Mouse (Mus musculus) kidney, embryonic 15.5 days (tissue): ENCODE measurements at regions not wholly inside any gene's neighbourhood (a gene's known extent, or its start where the extent isn't known, plus 50 kb on each side); places are given as distances from the start of the nearest gene placed in this dataset.

Experiments
- ATAC-seq: fragments of 200-750 bp; cut with Nextera tagmentation; replicated peaks from 2 replicates; pipeline ENCODE4 v1.8.0; 2017; ENCODE audit warnings: moderate TSS enrichment; ENCODE audit not compliant: low FRiP score
- H3K27ac ChIP-seq: fragments of 300-500 bp; sonication (generic); 2 replicates; pipeline ENCODE4 v1.5.1; 2015; ENCODE audit warnings: mild to moderate bottlenecking, inconsistent platforms
- H3K27me3 ChIP-seq: fragments of 300-500 bp; sonication (generic); 2 replicates; pipeline ENCODE4 v1.6.1; 2015; ENCODE audit warnings: inconsistent platforms
- H3K36me3 ChIP-seq: fragments of 300-500 bp; sonication (generic); 2 replicates; pipeline ENCODE4 v1.6.1; 2015; ENCODE audit warnings: inconsistent platforms
- H3K4me1 ChIP-seq: fragments of 300-500 bp; sonication (generic); 2 replicates; pipeline ENCODE4 v1.6.1; 2015; ENCODE audit warnings: inconsistent platforms
- H3K4me2 ChIP-seq: fragments of 300-500 bp; sonication (generic); 2 replicates; pipeline ENCODE4 v1.6.1; 2015; ENCODE audit warnings: moderate library complexity, mild to moderate bottlenecking, inconsistent platforms
- H3K4me3 ChIP-seq: fragments of 300-500 bp; sonication (generic); replicated peaks from 2 replicates; pipeline ENCODE4 v1.5.1; 2015; ENCODE audit warnings: mild to moderate bottlenecking, inconsistent platforms
- H3K9ac ChIP-seq: fragments of 300-500 bp; sonication (generic); 2 replicates; pipeline ENCODE4 v1.6.1; 2015; ENCODE audit warnings: mild to moderate bottlenecking, inconsistent platforms
- H3K9me3 ChIP-seq: fragments of 300-500 bp; sonication (generic); replicated peaks from 2 replicates; pipeline ENCODE4 v1.6.1; 2016; ENCODE audit warnings: inconsistent platforms
- WGBS: fragments of 180-500 bp; shearing (Covaris S2); methylation state at CpG from one replicate; pipeline ENCODE4 v1.1.7; 2015; ENCODE audit warnings: mixed read lengths; 5-methylcytosine and 5-hydroxymethylcytosine counted together

DNA sequence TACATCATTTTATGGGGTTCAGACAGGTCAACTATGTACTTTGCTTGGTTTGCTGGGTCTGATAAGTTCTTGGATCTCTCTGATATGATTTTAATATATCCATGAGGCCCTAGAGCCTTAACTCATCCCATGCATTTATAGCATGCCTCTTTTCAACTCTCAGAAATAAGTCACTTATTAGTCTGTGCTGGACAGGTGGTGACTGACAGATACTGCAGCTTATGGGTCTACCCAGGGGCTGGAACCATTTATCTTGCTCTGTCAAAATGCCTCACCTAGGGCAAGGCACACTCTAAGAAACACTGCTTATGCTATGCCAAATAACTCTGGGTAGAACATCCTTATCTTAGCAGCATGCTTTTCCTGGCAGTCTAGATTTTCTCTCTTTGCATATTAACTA, 225.6 kb downstream of the Mbnl1 start:
- Histone ChIP-seq H3K36me3 (no peaks in the 10 kb centered on the region), H3K9me3 (no peaks in the 10 kb centered on the region), H3K4me2 (no peak overlapping the region), H3K4me3 (no peak overlapping the region), H3K4me1 (no peaks in the 10 kb centered on the region), H3K9ac (no peak overlapping the region), H3K27ac (no peak overlapping the region), H3K27me3 (no peaks in the 10 kb centered on the region)
- ATAC-seq: no peak

- WGBS: 80% methylated on average over 4 of the region's 4 CpGs
- Histone ChIP-seq H3K27ac (no peak overlapping the region), H3K9me3 (no peaks in the 10 kb centered on the region), H3K9ac (no peak overlapping the region), H3K4me1 (no peaks in the 10 kb centered on the region), H3K4me2 (no peak overlapping the region), H3K36me3 (no peaks in the 10 kb centered on the region), H3K27me3 (no peaks in the 10 kb centered on the region), H3K4me3 (no peak overlapping the region)
- ATAC-seq: no peak
These were observed 234.5 kb downstream of the Mbnl1 start for GRCm38 (mm10) chr3:60707139-60707538.

GRCm38 (mm10) chr3:60712896-60713295, 240.3 kb downstream of the Mbnl1 start:
- H3K36me3 ChIP-seq: no peaks in the 10 kb centered on the region
- no peak overlapping the region for H3K27ac ChIP-seq
- H3K4me1 ChIP-seq: no peaks in the 10 kb centered on the region
- ATAC-seq: no peak
- H3K9ac ChIP-seq: no peak overlapping the region
- H3K27me3 ChIP-seq: no peaks in the 10 kb centered on the region
- no peak overlapping the region for H3K4me2 ChIP-seq
- no peaks in the 10 kb centered on the region for H3K9me3 ChIP-seq
- 86% methylated on average over 4 of the region's 4 CpGs for WGBS
- no peak overlapping the region for H3K4me3 ChIP-seq

DNA sequence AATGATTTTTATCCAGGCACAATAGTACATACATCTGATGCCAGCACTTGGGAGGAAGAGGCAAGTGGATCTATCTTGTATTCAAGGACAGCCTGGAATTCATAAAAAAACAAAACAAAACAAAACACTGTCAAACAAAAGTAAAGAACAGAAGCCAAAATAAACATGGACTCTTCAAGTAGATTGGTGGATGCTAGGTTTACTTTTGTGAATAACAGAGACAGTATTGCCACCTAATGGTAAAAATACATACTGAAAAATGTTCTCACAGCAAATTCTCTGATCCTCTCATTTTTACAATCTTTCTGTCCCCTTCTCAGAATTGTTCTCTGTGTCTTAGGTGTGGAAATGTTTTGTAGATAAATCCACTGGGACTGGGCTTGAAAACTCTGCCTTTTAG, 247.7 kb downstream of the Mbnl1 start:
- no peak for ATAC-seq
- Histone ChIP-seq H3K36me3 (no peaks in the 10 kb centered on the region), H3K9ac (no peak overlapping the region)

GRCm38 (mm10) chr3:60731331-60731730, 258.7 kb downstream of the Mbnl1 start:
- no peaks in the 10 kb centered on the region for H3K4me1 ChIP-seq
- no peak overlapping the region for H3K27ac ChIP-seq
- H3K9ac ChIP-seq: no peak overlapping the region
- WGBS: 95% methylated on average over 1 of the region's 1 CpGs
- H3K4me3 ChIP-seq: no peak overlapping the region
- no peak for ATAC-seq
- H3K9me3 ChIP-seq: no peaks in the 10 kb centered on the region
- no peaks in the 10 kb centered on the region for H3K36me3 ChIP-seq
- H3K27me3 ChIP-seq: no peaks in the 10 kb centered on the region
- no peak overlapping the region for H3K4me2 ChIP-seq

More for the DNA sequence above, 247.7 kb downstream of the Mbnl1 start:
- Histone ChIP-seq H3K27me3 (no peaks in the 10 kb centered on the region), H3K4me2 (no peak overlapping the region), H3K9me3 (no peaks in the 10 kb centered on the region), H3K4me3 (no peak overlapping the region), H3K4me1 (no peaks in the 10 kb centered on the region), H3K27ac (no peak overlapping the region)

- H3K36me3 ChIP-seq: no peaks in the 10 kb centered on the region
- H3K4me3 ChIP-seq: no peak overlapping the region
- H3K27me3 ChIP-seq: no peaks in the 10 kb centered on the region
- no peak for ATAC-seq
- no peak overlapping the region for H3K9ac ChIP-seq
- no peaks in the 10 kb centered on the region for H3K9me3 ChIP-seq
- no peak overlapping the region for H3K4me2 ChIP-seq
- H3K4me1 ChIP-seq: no peaks in the 10 kb centered on the region
- no peak overlapping the region for H3K27ac ChIP-seq
These were observed 261.9 kb upstream of the P2ry1 start for GRCm38 (mm10) chr3:60740543-60741294.

GRCm38 (mm10) chr3:60741379-60741778, 261.2 kb upstream of the P2ry1 start:
- Histone ChIP-seq H3K36me3 (no peaks in the 10 kb centered on the region), H3K27me3 (no peaks in the 10 kb centered on the region), H3K9ac (no peak overlapping the region), H3K27ac (no peak overlapping the region), H3K4me2 (no peak overlapping the region), H3K4me3 (no peak overlapping the region), H3K9me3 (no peaks in the 10 kb centered on the region), H3K4me1 (no peaks in the 10 kb centered on the region)
- 75% methylated on average over 5 of the region's 5 CpGs for WGBS
- ATAC-seq: no peak

DNA sequence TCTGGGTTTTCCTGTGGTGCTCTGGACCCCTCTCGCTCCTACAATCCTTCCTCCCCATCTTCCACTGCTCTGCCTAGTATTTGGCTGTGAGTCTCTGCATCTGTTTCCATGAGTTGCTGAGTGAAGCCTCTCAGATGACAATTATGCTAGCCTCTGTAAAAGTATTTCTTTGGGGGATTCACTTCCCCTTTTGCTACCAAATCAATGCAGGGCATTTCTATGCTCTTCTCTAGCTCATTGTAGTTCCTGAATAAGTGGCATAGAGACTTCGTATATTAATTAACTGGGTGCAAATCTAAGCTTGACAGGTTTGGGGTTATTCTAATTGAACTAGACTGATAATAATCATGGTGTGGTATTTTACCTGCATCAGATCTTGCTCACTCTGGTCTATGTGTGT, 260.4 kb upstream of the P2ry1 start:
- Histone ChIP-seq H3K27ac (no peak overlapping the region), H3K9ac (no peak overlapping the region), H3K27me3 (no peaks in the 10 kb centered on the region), H3K9me3 (no peaks in the 10 kb centered on the region), H3K4me1 (no peaks in the 10 kb centered on the region), H3K4me2 (no peak overlapping the region), H3K36me3 (no peaks in the 10 kb centered on the region), H3K4me3 (no peak overlapping the region)
- no peak for ATAC-seq
- WGBS: 82% methylated on average over 2 of the region's 2 CpGs

- no peaks in the 10 kb centered on the region for H3K36me3 ChIP-seq
- H3K27me3 ChIP-seq: no peaks in the 10 kb centered on the region
- no peak overlapping the region for H3K4me2 ChIP-seq
- H3K4me1 ChIP-seq: no peaks in the 10 kb centered on the region
- H3K9me3 ChIP-seq: no peaks in the 10 kb centered on the region
- WGBS: 91% methylated on average over 1 of the region's 1 CpGs
- no peak overlapping the region for H3K27ac ChIP-seq
- H3K4me3 ChIP-seq: no peak overlapping the region
- no peak for ATAC-seq
- H3K9ac ChIP-seq: no peak overlapping the region
These were observed 257.5 kb upstream of the P2ry1 start for GRCm38 (mm10) chr3:60745075-60745474.

DNA sequence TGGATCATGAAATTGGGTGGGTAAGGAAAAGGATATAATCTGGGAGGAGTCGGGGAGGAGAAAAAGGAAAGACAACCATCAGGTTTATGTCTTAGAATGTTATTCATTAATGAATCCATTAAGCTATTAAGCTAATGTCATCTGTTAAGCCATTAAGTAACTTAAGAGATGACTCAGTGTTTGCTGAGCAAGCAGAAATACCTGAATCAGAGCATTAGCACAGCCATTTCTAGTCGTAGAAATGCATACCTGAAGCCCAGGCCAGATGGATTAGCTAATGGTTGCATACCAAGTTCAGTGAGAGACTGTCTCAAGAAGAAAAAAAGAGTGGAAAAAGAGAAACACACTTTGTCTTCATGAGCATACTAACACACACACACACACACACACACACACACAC, 244.0 kb upstream of the P2ry1 start:
- 0 out of 2 replicates have a peak, but pooled peaks have one; percentile 12 for ATAC-seq
- Histone ChIP-seq H3K36me3 (no peaks in the 10 kb centered on the region), H3K9ac (no peak overlapping the region), H3K27me3 (no peaks in the 10 kb centered on the region), H3K4me1 (no peaks in the 10 kb centered on the region), H3K9me3 (no peaks in the 10 kb centered on the region), H3K4me3 (no peak overlapping the region), H3K4me2 (no peak overlapping the region), H3K27ac (no peak overlapping the region)
- 65% methylated on average over 2 of the region's 2 CpGs for WGBS

GRCm38 (mm10) chr3:60759046-60759445, 243.5 kb upstream of the P2ry1 start:
- H3K36me3 ChIP-seq: no peaks in the 10 kb centered on the region
- no peaks in the 10 kb centered on the region for H3K4me1 ChIP-seq
- no peaks in the 10 kb centered on the region for H3K27me3 ChIP-seq
- H3K4me2 ChIP-seq: no peak overlapping the region
- H3K27ac ChIP-seq: no peak overlapping the region
- ATAC-seq: no peak
- no peak overlapping the region for H3K9ac ChIP-seq
- H3K4me3 ChIP-seq: no peak overlapping the region
- H3K9me3 ChIP-seq: no peaks in the 10 kb centered on the region

GRCm38 (mm10) chr3:60762874-60763273, 239.7 kb upstream of the P2ry1 start:
- Histone ChIP-seq H3K4me3 (no peak overlapping the region), H3K27ac (no peak overlapping the region), H3K9ac (no peak overlapping the region), H3K4me2 (no peak overlapping the region), H3K9me3 (no peaks in the 10 kb centered on the region), H3K36me3 (no peaks in the 10 kb centered on the region), H3K4me1 (no peaks in the 10 kb centered on the region), H3K27me3 (no peaks in the 10 kb centered on the region)
- 64% methylated on average over 4 of the region's 4 CpGs for WGBS
- no peak for ATAC-seq

GRCm38 (mm10) chr3:60765079-60765478, 237.5 kb upstream of the P2ry1 start:
- WGBS: 76% methylated on average over 4 of the region's 4 CpGs
- no peaks in the 10 kb centered on the region for H3K36me3 ChIP-seq

More at GRCm38 (mm10) chr3:60765079-60765478, 237.5 kb upstream of the P2ry1 start:
- no peak for ATAC-seq
- Histone ChIP-seq H3K4me1 (no peaks in the 10 kb centered on the region), H3K4me3 (no peak overlapping the region), H3K4me2 (no peak overlapping the region), H3K9me3 (no peaks in the 10 kb centered on the region), H3K27me3 (no peaks in the 10 kb centered on the region), H3K27ac (no peak overlapping the region), H3K9ac (no peak overlapping the region)
